Mouse (Mus musculus): ENCODE results near the gene Olfr381.

- TF ChIP-seq CTCF (IDR thresholded peaks at IDR 0.05; ENCODE audit: extremely low read depth, insufficient read length, insufficient replicate concordance, low read depth, low read length): no peak
- no peak for TF ChIP-seq POLR2A (IDR thresholded peaks at IDR 0.05; ENCODE audit: low read depth, low read length)
These were observed 25.7 kb upstream of the Olfr381 start, which contains the start of gene Olfr382 for GRCm38 (mm10) chr11:73517097-73517496.
